Mouse (Mus musculus): ENCODE data around the gene Syne1.

GRCm38 (mm10) chr10:5453830-5454229, 97.5 kb downstream of the Syne1 start:
- TF ChIP-seq CTCF (IDR thresholded peaks at IDR 0.05; ENCODE audit: borderline replicate concordance, insufficient read depth, low read length) (no peak), POLR2A (IDR thresholded peaks at IDR 0.05; ENCODE audit: low read depth, low read length) (no peak)
